Mouse (Mus musculus) central nervous system, embryonic 18 days (tissue): ENCODE measurements around the gene Hcn3. TPM values are rescaled to one million over a fixed set of nuclear protein-coding genes. Genes with fewer than 3 reads are reported as not detected.

Experiments
- polyA plus RNA-seq: library from polyadenylated mRNA; depleted of rRNA; stranded (reverse); fragments of >200 nt; gene quantifications from 2 replicates; pipeline ENCODE4 v1.2.3, GENCODE M21; 2012; rRNA removed

Gene Hcn3
- polyA plus RNA-seq = 66.1 and 76.8 TPM in 2 replicates

DNA sequence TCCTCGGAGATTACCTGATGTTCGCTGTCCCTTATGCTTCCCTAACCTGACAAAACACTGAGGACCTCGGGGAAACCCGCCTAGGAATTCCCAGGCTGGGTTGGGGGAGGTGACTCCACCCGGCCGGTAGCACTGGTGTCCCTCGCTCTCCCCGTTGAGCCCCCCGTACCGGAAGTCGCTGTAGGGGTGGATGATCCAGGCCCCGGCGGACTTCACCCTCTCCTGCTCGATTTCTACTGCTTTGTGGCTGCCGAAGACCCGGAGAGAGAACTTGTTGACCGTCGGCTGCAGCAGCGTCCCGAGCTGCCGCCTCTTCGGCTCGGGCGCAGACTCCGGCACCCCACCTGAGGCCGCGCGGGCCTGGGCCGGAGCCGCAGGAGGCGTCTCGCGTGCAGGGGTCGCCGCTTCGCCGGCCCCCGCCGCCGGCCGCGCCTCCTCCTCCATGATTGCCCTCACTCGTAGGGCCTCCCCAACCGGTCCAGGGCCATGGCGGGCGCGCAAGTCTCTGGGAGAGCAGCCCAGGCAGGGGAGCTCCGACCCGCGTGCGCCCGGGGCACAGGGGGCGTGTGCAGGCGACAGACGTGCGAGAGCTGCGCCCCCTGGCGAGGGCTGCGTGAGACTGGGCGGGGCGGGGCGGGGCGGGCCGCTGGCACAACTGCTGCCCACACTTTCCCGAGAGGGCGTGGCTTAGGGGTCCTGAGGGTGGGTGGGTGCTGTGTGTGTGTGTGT, at the start of gene Hcn3:
Gene Hcn3 (minus strand): TSS at position 581 of the 729 bp plus-strand sequence.

DNA sequence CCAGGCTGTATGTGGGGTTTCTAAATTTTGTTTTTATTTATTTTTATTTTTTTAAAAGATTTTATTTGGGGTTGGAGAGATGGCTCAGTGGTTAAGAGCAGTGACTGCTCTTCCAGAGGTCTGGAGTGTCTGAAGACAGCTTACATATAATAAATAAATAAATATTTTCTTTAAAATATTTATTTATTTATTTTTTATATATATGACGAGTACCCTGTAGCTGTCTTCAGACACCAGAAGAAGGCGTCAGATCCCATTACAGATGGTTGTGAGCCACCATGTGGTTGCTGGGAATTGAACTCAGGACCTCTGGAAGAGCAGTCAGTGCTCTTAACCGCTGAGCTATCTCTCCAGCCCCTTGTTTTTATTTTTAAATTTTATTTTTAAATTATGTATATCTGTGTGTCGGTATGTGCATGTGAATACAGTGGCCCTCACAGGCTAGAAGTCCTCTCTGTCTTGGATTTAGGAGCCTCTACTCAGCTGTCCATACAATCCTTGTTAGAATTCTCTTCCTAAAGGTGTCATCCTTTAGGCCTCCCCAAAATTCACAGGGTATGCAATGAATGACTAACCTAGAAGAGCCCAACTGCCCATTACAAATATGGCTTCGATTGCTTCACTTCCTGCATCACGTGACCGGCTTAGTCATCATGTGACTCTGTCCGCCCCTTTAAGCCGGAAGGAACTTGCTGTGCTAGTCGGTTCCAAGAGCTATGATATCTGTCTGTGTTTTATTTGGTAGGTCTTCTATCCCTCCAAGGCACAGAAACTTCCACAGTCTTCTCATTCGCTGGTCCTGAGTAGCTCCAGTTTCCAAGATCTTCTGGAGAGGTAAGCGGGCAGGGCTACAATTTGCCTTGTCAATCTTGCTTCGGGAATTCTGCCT, 42.5 kb upstream of the Hcn3 start, which contains the start of gene Gba:
Gene Gba (plus strand): TSS at position 676 of the 889 bp plus-strand sequence.

DNA sequence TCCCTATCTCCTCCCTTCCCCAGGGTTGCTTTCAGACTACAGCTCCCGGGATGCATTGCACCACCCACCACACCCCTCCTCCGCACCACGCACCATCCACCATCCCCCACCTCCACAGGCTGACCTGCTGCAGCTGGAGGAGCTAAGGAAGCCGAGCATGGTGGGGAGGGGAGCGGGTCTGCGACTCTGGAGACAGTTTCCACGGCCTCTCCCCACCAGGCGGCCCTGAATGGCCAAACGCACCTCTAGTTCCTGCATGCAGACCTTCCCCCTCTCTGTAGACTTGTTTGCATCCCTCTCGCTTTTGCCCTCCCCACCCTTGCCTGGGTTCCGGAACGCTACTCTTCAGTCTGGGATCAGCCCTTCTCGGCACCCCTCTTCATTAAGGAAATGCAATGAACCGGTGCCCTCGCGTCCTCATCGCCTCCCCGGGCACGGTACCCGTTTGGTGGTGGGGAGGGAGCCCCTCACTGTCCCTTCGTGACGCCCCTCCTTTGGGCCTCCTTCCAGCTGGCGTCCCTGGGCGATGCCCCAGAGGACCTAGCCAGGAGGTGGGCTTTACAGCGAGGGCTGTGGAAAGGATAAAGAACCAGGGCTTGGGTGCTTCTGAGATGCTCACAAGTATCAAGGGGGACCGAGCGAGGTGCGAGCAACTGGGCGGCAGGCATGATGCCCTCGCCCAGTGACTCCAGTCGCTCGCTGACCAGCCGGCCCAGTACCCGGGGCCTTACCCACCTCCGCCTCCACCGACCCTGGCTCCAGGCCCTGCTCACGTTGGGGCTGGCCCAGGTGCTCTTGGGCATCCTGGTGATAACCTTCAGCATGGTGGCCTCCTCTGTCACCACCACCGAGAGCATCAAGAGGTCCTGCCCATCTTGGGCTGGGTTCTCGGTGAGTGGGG, 23.3 kb upstream of the Hcn3 start, which contains the start of gene Fam189b:
Gene Fam189b (plus strand): TSS at position 86 of the 901 bp plus-strand sequence.

DNA sequence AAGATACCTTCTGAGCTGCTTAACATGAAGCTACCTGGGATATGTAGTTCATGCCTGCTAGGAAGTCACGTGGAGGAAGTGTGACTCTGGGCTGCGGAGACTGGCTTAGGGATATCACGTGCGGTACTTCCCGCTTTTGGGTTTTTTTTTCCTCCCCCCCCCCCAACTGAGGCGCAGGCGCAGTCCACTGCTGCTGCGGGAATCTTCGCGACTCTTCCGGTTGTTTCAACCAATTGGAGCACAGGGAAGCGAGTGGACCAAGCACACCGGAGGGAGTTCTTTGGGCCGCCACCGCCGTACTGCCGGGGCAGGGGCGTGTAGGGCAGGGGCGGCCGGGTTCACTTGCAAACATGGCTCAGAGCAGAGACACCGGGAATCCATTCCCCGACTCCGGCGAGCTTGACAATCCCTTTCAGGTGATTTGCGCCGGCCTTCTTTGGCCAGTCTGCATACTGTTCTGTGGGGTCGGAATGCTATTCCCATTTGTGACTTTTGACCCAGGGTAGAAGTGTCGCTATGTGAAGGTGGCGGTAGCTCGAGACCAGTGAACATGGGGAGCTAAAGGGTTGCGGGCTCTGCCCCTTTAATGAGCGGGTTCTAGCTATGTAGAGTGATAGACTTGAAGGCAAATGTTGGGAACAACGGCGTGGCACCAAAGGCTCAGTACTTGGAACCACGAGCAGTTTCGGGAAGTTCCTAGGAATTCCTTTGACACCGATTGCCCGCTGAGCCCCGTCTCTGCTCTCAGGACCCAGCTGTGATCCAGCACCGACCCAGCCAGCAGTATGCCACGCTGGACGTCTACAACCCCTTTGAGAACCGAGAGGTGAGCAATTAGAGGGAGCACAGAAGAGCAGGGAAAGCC, 17.5 kb upstream of the Hcn3 start, which contains the start of gene Scamp3:
Gene Scamp3 (plus strand): TSS at position 232 of the 865 bp plus-strand sequence.

GRCm38 (mm10) chr3:89164506-89165267, 4.7 kb upstream of the Hcn3 start, which contains the start of gene Clk2:
Clk2 (plus strand) TSS chr3:89164795.

GRCm38 (mm10) chr3:89135958-89136357, 24.0 kb downstream of the Hcn3 start, which contains the start of gene Pklr:
Pklr (plus strand) TSS chr3:89136142.

GRCm38 (mm10) chr3:89101812-89102494, 58.0 kb downstream of the Hcn3 start, which contains the start of gene Fdps:
Fdps (minus strand) TSS chr3:89101959.

GRCm38 (mm10) chr3:89100811-89101210, 59.2 kb downstream of the Hcn3 start, which contains the start of gene Gm43738:
Gm43738 (minus strand) TSS chr3:89101099.

Other genes with a start within 250 kb of the Hcn3 start
- 49.9 and 50.9 TPM in 2 replicates for gene Msto1, start 246.2 kb downstream of the Hcn3 start, polyA plus RNA-seq
- gene Ash1l, start 209.6 kb downstream of the Hcn3 start, polyA plus RNA-seq = 22.3 and 23.1 TPM in 2 replicates
- 100 and 102 TPM in 2 replicates for gene Dap3, start 209.0 kb downstream of the Hcn3 start, polyA plus RNA-seq
- gene Rusc1, start 66.9 kb downstream of the Hcn3 start, polyA plus RNA-seq = 138 and 142 TPM in 2 replicates
- gene Gm43738, start 59.1 kb downstream of the Hcn3 start, polyA plus RNA-seq = 0.07 TPM in 1 of 2 replicates, not detected in the other
- gene Fdps, start 58.2 kb downstream of the Hcn3 start, polyA plus RNA-seq = 301 and 321 TPM in 2 replicates
- gene Pklr, start 24.1 kb downstream of the Hcn3 start, polyA plus RNA-seq = 0.15 and 0.17 TPM in 2 replicates
- 79.8 and 84.1 TPM in 2 replicates for gene Clk2, start 4.6 kb upstream of the Hcn3 start, polyA plus RNA-seq
- 116 and 120 TPM in 2 replicates for gene Scamp3, start 17.3 kb upstream of the Hcn3 start, polyA plus RNA-seq
- 67.2 and 68.9 TPM in 2 replicates for gene Fam189b, start 22.9 kb upstream of the Hcn3 start, polyA plus RNA-seq
- 49.4 and 52.2 TPM in 2 replicates for gene Gba, start 42.7 kb upstream of the Hcn3 start, polyA plus RNA-seq
- 223 and 225 TPM in 2 replicates for gene Thbs3, start 55.0 kb upstream of the Hcn3 start, polyA plus RNA-seq
- 145 and 148 TPM in 2 replicates for gene Mtx1, start 66.9 kb upstream of the Hcn3 start, polyA plus RNA-seq
- 4.5 and 5.8 TPM in 2 replicates for gene Muc1, start 68.9 kb upstream of the Hcn3 start, polyA plus RNA-seq
- gene Krtcap2, start 85.8 kb upstream of the Hcn3 start, polyA plus RNA-seq = 101 TPM in 2 replicates
- gene Trim46, start 86.1 kb upstream of the Hcn3 start, polyA plus RNA-seq = 113 and 137 TPM in 2 replicates
- 140 and 171 TPM in 2 replicates for gene Dpm3, start 99.2 kb upstream of the Hcn3 start, polyA plus RNA-seq
- gene Slc50a1, start 110.4 kb upstream of the Hcn3 start, polyA plus RNA-seq = 53.7 and 53.8 TPM in 2 replicates
- gene Efna1, start 120.9 kb upstream of the Hcn3 start, polyA plus RNA-seq = 7.8 and 8.6 TPM in 2 replicates
- 94.2 and 96.9 TPM in 2 replicates for gene Efna3, start 162.8 kb upstream of the Hcn3 start, polyA plus RNA-seq
- gene Efna4, start 177.8 kb upstream of the Hcn3 start, polyA plus RNA-seq = 12.3 and 13.4 TPM in 2 replicates
- 103 and 104 TPM in 2 replicates for gene Adam15, start 189.8 kb upstream of the Hcn3 start, polyA plus RNA-seq
- 0.28 and 0.30 TPM in 2 replicates for gene Dcst2, start 201.8 kb upstream of the Hcn3 start, polyA plus RNA-seq
- gene Dcst1, start 205.1 kb upstream of the Hcn3 start, polyA plus RNA-seq = 0.07 and 0.17 TPM in 2 replicates
- 3.4 and 3.7 TPM in 2 replicates for gene Zbtb7b, start 234.6 kb upstream of the Hcn3 start, polyA plus RNA-seq
- 3.1 and 3.7 TPM in 2 replicates for gene Lenep, start 242.6 kb upstream of the Hcn3 start, polyA plus RNA-seq